Mouse (Mus musculus) intestine, postnatal 0 days (tissue): ENCODE measurements around the gene Mink1. TPM values are rescaled to one million over a fixed set of nuclear protein-coding genes. Genes with fewer than 3 reads are reported as not detected.

Experiments
- ATAC-seq: fragments of 200-750 bp; cut with Nextera tagmentation; 2 replicates; pipeline ENCODE4 v1.8.0; 2017; ENCODE audit warnings: mild to moderate bottlenecking, moderate TSS enrichment, moderate library complexity
- H3K27ac ChIP-seq: fragments of 300-500 bp; sonication (generic); 2 replicates; pipeline ENCODE4 v1.5.1; 2014; ENCODE audit warnings: mild to moderate bottlenecking, low read depth, low read length, moderate library complexity
- H3K27me3 ChIP-seq: fragments of 300-500 bp; sonication (generic); replicated peaks from 2 replicates; pipeline ENCODE4 v1.6.1; 2014; ENCODE audit warnings: low read length, mixed read lengths; ENCODE audit not compliant: control insufficient read depth, insufficient read depth
- H3K36me3 ChIP-seq: fragments of 300-500 bp; sonication (generic); 2 replicates; pipeline ENCODE4 v1.6.1; 2014; ENCODE audit warnings: mild to moderate bottlenecking, moderate library complexity; ENCODE audit not compliant: control insufficient read depth, insufficient read depth
- H3K4me1 ChIP-seq: fragments of 300-500 bp; sonication (generic); replicated peaks from 2 replicates; pipeline ENCODE4 v1.6.1; 2014; ENCODE audit warnings: antibody characterized with exemption, low read length, mixed read lengths; ENCODE audit not compliant: control insufficient read depth, insufficient read depth
- H3K4me2 ChIP-seq: fragments of 300-500 bp; sonication (generic); replicated peaks from 2 replicates; pipeline ENCODE4 v1.6.1; 2014; ENCODE audit warnings: low read depth, mild to moderate bottlenecking, moderate library complexity
- H3K4me3 ChIP-seq: fragments of 300-500 bp; sonication (generic); 2 replicates; pipeline ENCODE4 v1.5.1; 2014; ENCODE audit warnings: low read depth, low read length
- H3K9ac ChIP-seq: fragments of 300-500 bp; sonication (generic); 2 replicates; pipeline ENCODE4 v1.6.1; 2014; ENCODE audit warnings: mild to moderate bottlenecking, low read depth, low read length
- H3K9me3 ChIP-seq: fragments of 300-500 bp; sonication (generic); 2 replicates; pipeline ENCODE4 v1.6.1; 2016; ENCODE audit warnings: mixed run types; ENCODE audit not compliant: control insufficient read depth
- CTCF ChIP-seq: sonication (generic); IDR thresholded peaks from 2 replicates; pipeline ENCODE4 v1.5.1; 2016; ENCODE audit warnings: low read depth, mild to moderate bottlenecking, control low read depth, antibody characterized with exemption, moderate library complexity
- WGBS: fragments of 180-500 bp; shearing (Covaris S2); extraction: QIAGEN DNeasy Blood & Tissue Kit; methylation state at CpG from one replicate; pipeline ENCODE4 v1.1.7; 2014; 5-methylcytosine and 5-hydroxymethylcytosine counted together
- polyA plus RNA-seq: library from polyadenylated mRNA; unstranded; fragments of >200 nt; fragmentation: Nextera tagmentation; extraction: Ambion mirVana; gene quantifications from 2 replicates; pipeline ENCODE4 v1.2.1, GENCODE M21; 2015

Gene Mink1
- polyA plus RNA-seq, 1 experiment from 2014 or later = 5.8 TPM

DNA sequence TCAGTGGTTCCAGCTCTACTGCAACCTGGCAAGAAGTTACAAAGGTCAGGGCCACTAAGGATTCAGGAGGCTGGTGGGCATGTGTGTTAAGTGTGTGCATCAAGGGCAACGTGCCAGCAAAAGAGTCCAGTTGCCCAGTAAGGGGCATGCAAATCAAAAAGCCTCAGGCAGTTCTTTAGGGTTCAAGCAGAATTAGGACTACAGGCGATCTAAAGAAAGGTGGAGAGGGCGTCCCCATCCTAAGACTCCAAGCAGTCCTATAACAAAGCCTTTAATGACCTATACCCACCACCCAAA is 83.5 kb downstream of the Mink1 start:
- peaks cover 28% of the 10 kb centered on the region for H3K36me3 ChIP-seq
- 8% methylated on average over 3 of the region's 3 CpGs for WGBS
- peak; percentile 3; the same call in 1 of the 2 replicates for ATAC-seq

DNA sequence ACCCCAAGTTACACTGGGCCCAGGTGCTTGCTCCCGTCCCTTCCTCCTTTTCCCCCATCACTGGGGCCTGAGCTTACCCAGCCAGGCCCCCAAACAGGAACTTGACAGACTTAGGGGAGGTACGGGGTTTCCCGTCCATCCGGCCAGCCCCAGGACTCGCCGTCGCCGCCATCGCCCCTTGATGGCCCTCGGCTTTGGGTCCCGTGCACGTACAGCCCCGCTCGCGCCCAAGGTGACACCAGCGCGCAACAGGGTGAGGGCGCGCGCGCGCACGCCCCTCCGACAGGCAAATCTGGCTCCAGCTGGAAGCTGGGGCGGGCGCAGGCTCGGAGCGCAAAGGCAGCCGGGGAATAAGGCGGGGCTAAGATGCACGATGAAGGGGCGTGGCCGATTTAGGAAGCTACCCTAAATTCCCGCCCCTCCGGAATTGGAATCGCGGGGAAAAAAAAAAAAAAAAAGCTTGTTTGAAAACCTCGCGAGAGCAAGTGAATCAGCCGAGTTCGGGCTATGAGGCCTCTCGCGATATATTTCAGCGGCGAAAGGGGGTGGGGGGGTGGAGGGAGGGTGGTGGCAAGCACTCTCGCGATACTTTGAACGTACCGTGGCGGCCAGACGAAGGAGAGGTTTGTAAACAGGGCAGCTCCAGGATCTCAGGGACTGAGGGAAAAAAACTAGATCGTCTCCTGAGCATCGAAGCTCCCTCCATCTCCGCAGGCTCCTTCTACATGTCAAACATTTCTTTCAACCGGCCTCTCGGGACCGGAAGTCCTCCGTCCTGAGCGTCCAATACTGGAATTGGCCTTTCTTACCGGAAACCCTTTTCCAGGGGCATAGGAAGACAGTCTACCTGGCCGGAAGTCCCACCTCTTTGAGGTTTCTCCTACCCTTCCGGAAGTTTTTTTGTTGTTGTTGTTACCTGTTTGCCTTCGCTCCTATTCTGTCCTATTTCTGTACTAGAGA is 84.3 kb downstream of the Mink1 start, which contains the start of the genes Rnf167 and Slc25a11:
TSS of gene Rnf167 (plus strand) at position 545 of the 960 bp plus-strand sequence.
TSS of gene Slc25a11 (minus strand) at position 789 of the 960 bp plus-strand sequence.
- Histone ChIP-seq H3K36me3 (peaks cover 33% of the 10 kb centered on the region), H3K27me3 (no peaks in the 10 kb centered on the region), H3K4me2 (peak within 1 kb of the TSS; percentile 91), H3K4me1 (peaks cover 8% of the 10 kb centered on the region; the same call in 1 of the 2 replicates), H3K9me3 (no peaks in the 10 kb centered on the region), H3K9ac (peak within 1 kb of the TSS; percentile 94), H3K4me3 (peak within 1 kb of the TSS; percentile 77), H3K27ac (peak within 1 kb of the TSS; percentile 98)
- peak; percentile 47 for TF ChIP-seq CTCF
- peak; percentile 82 for ATAC-seq
- under 1% methylated on average over 61 of the region's 63 CpGs for WGBS

More for the DNA sequence above, 83.5 kb downstream of the Mink1 start:
- no peaks in the 10 kb centered on the region for H3K9me3 ChIP-seq
- peak overlapping the region; percentile 78 for H3K9ac ChIP-seq
- H3K4me2 ChIP-seq = peak overlapping the region; percentile 91
- peak overlapping the region; percentile 77 for H3K4me3 ChIP-seq
- no peak for TF ChIP-seq CTCF
- H3K27me3 ChIP-seq = no peaks in the 10 kb centered on the region
- H3K27ac ChIP-seq = peak overlapping the region; percentile 98
- peaks cover 8% of the 10 kb centered on the region; the same call in 1 of the 2 replicates for H3K4me1 ChIP-seq

DNA sequence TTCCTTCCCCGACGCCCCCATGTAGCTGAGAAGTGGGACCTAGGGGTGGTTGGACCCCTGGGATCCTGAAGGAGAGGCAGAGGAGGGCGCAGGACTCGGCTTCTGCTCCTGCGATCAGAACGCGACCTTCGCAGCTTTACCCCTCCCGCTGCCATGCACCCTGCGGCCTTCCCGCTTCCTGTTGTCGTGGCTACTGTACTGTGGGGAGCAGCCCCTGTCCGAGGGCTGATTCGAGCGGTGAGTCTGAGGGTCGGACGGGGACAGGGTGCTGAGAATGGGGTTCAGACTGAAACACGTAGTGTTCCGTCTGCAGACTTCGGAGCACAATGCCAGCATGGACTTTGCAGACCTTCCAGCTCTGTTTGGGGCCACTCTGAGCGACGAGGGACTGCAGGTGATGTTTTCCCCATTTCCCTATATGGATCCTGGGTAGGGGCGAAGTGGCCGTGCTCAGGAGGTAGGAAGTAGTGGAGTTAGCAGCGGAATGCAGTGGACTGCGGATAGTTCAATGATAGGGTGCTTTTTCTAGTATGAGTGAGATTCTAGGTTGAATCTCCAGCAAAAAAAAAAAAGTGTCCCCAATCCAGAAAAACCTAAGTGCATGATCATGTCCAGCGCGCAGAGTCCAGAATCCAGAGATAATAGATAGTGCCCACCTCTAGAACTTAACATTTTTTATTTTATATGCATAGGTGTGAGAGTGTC is 85.2 kb downstream of the Mink1 start:
- Histone ChIP-seq H3K4me1 (peaks cover 8% of the 10 kb centered on the region; the same call in 1 of the 2 replicates), H3K4me2 (peak overlapping the region; percentile 91), H3K4me3 (peak overlapping the region; percentile 77), H3K27ac (peak overlapping the region; percentile 98), H3K27me3 (no peaks in the 10 kb centered on the region), H3K9me3 (no peaks in the 10 kb centered on the region), H3K9ac (peak overlapping the region; percentile 94), H3K36me3 (peaks cover 42% of the 10 kb centered on the region)
- ATAC-seq = peak; percentile 5
- TF ChIP-seq CTCF = no peak
- WGBS = 2% methylated on average over 28 of the region's 28 CpGs

DNA sequence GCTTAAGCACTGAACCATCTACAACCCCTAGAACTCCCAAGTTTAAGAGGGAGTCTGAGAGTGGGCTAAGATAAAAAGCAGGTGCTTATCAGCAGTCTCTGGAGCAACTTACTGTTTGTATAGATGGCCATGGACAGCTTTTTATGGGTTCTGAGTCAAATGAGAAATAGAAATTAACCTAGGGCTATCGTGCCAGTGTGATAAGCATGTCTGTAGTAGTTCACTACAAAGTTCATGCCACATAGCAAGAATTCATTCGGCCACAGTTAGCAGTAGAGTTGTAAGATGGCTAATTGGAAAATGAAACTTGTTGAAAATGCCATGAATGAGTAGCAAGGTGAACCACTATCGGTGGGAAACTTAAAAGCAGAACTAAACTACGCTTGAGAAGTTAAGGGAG is 85.8 kb downstream of the Mink1 start:
- Histone ChIP-seq H3K4me2 (peak overlapping the region; percentile 91), H3K4me3 (peak overlapping the region; percentile 77), H3K27me3 (no peaks in the 10 kb centered on the region), H3K27ac (peak overlapping the region; percentile 98), H3K4me1 (peaks cover 8% of the 10 kb centered on the region; the same call in 1 of the 2 replicates), H3K9me3 (no peaks in the 10 kb centered on the region), H3K36me3 (peaks cover 45% of the 10 kb centered on the region), H3K9ac (peak overlapping the region; percentile 94; the same call in 1 of the 2 replicates)
- 45% methylated on average over 4 of the region's 4 CpGs for WGBS
- no peak for ATAC-seq
- TF ChIP-seq CTCF = no peak

DNA sequence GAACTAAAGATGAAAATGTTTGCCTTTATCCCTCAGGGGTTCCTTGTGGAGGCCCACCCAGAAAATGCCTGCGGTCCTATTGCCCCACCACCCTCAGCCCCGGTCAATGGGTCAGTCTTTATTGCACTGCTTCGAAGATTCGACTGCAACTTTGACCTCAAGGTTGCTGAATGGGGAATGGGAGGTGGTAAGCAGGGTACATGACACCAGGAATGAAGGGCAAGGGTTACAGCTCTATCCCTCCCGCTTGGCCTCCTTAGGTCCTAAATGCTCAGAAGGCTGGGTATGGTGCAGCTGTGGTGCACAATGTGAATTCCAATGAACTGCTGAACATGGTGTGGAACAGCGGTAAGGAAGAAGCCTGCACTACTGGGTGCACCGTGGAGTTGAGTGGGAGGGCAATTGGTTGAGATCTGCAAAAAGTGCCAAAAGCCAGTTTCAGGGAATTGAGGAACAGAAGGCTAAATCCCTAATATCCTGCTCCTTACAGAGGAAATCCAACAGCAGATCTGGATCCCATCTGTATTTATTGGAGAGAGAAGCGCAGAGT is 86.6 kb downstream of the Mink1 start:
- no peak for ATAC-seq
- Histone ChIP-seq H3K36me3 (peaks cover 39% of the 10 kb centered on the region), H3K4me1 (peaks cover 8% of the 10 kb centered on the region; the same call in 1 of the 2 replicates), H3K9me3 (no peaks in the 10 kb centered on the region), H3K27me3 (no peaks in the 10 kb centered on the region), H3K9ac (0 out of 2 replicates have a peak overlapping the region, but pooled peaks have one; percentile 1), H3K27ac (peak overlapping the region; percentile 60), H3K4me3 (no peak overlapping the region), H3K4me2 (peak overlapping the region; percentile 91)
- TF ChIP-seq CTCF = no peak
- WGBS = 57% methylated on average over 8 of the region's 8 CpGs
